Mouse (Mus musculus) heart, adult 9 months (tissue): ENCODE measurements around the gene Zfx.
A peak's percentile ranks its signal among the peaks of the same experiment; 100 is the strongest.

ENCODE experiments used
- DNase-seq, 2 experiments: peaks; one replicate each; pipeline ENCODE4 v3.0.0; 2022; ENCODE audit warnings: low spot score in 2 of 2

Gene Zfx

GRCm38 (mm10) chrX:94123059-94123839, at the start of gene Zfx:
Gene Zfx, minus strand, starts transcription at chrX:94123702.
- peak; percentile 45 to 52 for DNase-seq

GRCm38 (mm10) chrX:94169348-94169747, 45.8 kb upstream of the Zfx start:
- DNase-seq: no peak

- DNase-seq: no peak
Measured at GRCm38 (mm10) chrX:94152251-94152830, 28.8 kb upstream of the Zfx start.

GRCm38 (mm10) chrX:94150471-94150870, 27.0 kb upstream of the Zfx start:
- DNase-seq: no peak

- DNase-seq: no peak
Measured at GRCm38 (mm10) chrX:94142004-94142771, 18.7 kb upstream of the Zfx start.

GRCm38 (mm10) chrX:94140080-94140479, 16.6 kb upstream of the Zfx start:
- DNase-seq: no peak

GRCm38 (mm10) chrX:94138256-94138655, 14.8 kb upstream of the Zfx start:
- no peak for DNase-seq

GRCm38 (mm10) chrX:94135084-94135483, 11.6 kb upstream of the Zfx start:
- DNase-seq: no peak

- DNase-seq: no peak
Measured at GRCm38 (mm10) chrX:94133551-94133950, 10.0 kb upstream of the Zfx start.

- DNase-seq: no peak
Measured at GRCm38 (mm10) chrX:94132239-94132638, 8.7 kb upstream of the Zfx start.

- DNase-seq: no peak
Measured at GRCm38 (mm10) chrX:94129712-94130111, 6.2 kb upstream of the Zfx start.

- DNase-seq: no peak
Measured at GRCm38 (mm10) chrX:94125950-94126349, 2.4 kb upstream of the Zfx start.

GRCm38 (mm10) chrX:94122709-94123058, 818 bp downstream of the Zfx start:
- DNase-seq: no peak

- DNase-seq: peak; percentile 86 to 88
Measured at GRCm38 (mm10) chrX:94121866-94122708, 1.4 kb downstream of the Zfx start.

GRCm38 (mm10) chrX:94121161-94121856, 2.2 kb downstream of the Zfx start:
- DNase-seq: peak in 1 of 2 experiments; percentile 8

GRCm38 (mm10) chrX:94118350-94118749, 5.2 kb downstream of the Zfx start:
- no peak for DNase-seq

GRCm38 (mm10) chrX:94115882-94116281, 7.6 kb downstream of the Zfx start:
- no peak for DNase-seq

GRCm38 (mm10) chrX:94105964-94106363, 17.5 kb downstream of the Zfx start:
- DNase-seq: no peak

GRCm38 (mm10) chrX:94102938-94103337, 20.6 kb downstream of the Zfx start:
- no peak for DNase-seq

- no peak for DNase-seq
Measured at GRCm38 (mm10) chrX:94100561-94100960, 22.9 kb downstream of the Zfx start.

GRCm38 (mm10) chrX:94091001-94091400, 32.5 kb downstream of the Zfx start:
- DNase-seq: no peak
